Mouse (Mus musculus) megakaryocyte, adult 5-6 weeks (primary cell): ENCODE data around the gene Cstad. TPM values are rescaled to one million over a fixed set of nuclear protein-coding genes. Genes with fewer than 3 reads are reported as not detected.

Experiments used
- ATAC-seq: 2 replicates; pipeline ENCODE4 v1.8.0; 2016; ENCODE audit warnings: mild to moderate bottlenecking, inconsistent platforms; ENCODE audit not compliant: poor library complexity, severe bottlenecking
- total RNA-seq, 2 experiments: library from RNA; stranded (forward) in 1 of 2; stranded (reverse) in 1 of 2; fragments of 153-499, 151-499 nt in 1 of 2; fragments of 221-1000, 200-1000 nt in 1 of 2; gene quantifications; 2 replicates each; pipeline versions ENCODE4 v1.2.3 to v1.2.4; 2015 to 2017

The Cstad gene
- total RNA-seq, 2 experiments from 2014 or later: 0.60 TPM; not detected in 1

GRCm38 (mm10) chr2:30657674-30658479, 63.0 kb downstream of the Cstad start:
- ATAC-seq: no peak

- peak; percentile 96 for ATAC-seq
Measured at GRCm38 (mm10) chr2:30658480-30658843, 63.6 kb downstream of the Cstad start.

Other genes with a start within 250 kb of the Cstad start
- gene Sh3glb2, start 235.7 kb upstream of the Cstad start, total RNA-seq (2015): 14.9 and 16.5 TPM in 2 replicates
- 20.4 and 24.3 TPM in 2 replicates for gene Sh3glb2, start 235.7 kb upstream of the Cstad start, total RNA-seq (2017)
- gene Miga2, start 230.8 kb upstream of the Cstad start, total RNA-seq (2015): 2.0 and 2.1 TPM in 2 replicates
- 2.7 and 5.2 TPM in 2 replicates for gene Miga2, start 230.8 kb upstream of the Cstad start, total RNA-seq (2017)
- gene Dolpp1, start 202.8 kb upstream of the Cstad start, total RNA-seq (2015): 5.3 and 6.0 TPM in 2 replicates
- 11.5 and 16.8 TPM in 2 replicates for gene Dolpp1, start 202.8 kb upstream of the Cstad start, total RNA-seq (2017)
- gene Crat, start 179.2 kb upstream of the Cstad start, total RNA-seq (2015): 26.2 and 29.6 TPM in 2 replicates
- gene Crat, start 179.2 kb upstream of the Cstad start, total RNA-seq (2017): 13.9 and 14.2 TPM in 2 replicates
- gene Ptpa, start 179.0 kb upstream of the Cstad start, total RNA-seq (2015): 68.9 and 69.0 TPM in 2 replicates
- 44.3 and 45.9 TPM in 2 replicates for gene Ptpa, start 179.0 kb upstream of the Cstad start, total RNA-seq (2017)
- 0.18 and 0.40 TPM in 2 replicates for gene Ier5l, start 120.8 kb upstream of the Cstad start, total RNA-seq (2015)
- 0.99 and 1.1 TPM in 2 replicates for gene Ier5l, start 120.8 kb upstream of the Cstad start, total RNA-seq (2017)
- not detected in 2 replicates for gene 1700001O22Rik, start 208.6 kb downstream of the Cstad start, total RNA-seq (2015)
- 0.45 TPM in 1 of 2 replicates, not detected in the other for gene 1700001O22Rik, start 208.6 kb downstream of the Cstad start, total RNA-seq (2017)
- 4.1 and 9.5 TPM in 2 replicates for gene Ntmt1, start 212.8 kb downstream of the Cstad start, total RNA-seq (2015)
- gene Ntmt1, start 212.8 kb downstream of the Cstad start, total RNA-seq (2017): 7.9 TPM in 2 replicates
- 4.3 and 6.1 TPM in 2 replicates for gene Asb6, start 235.3 kb downstream of the Cstad start, total RNA-seq (2015)
- gene Asb6, start 235.3 kb downstream of the Cstad start, total RNA-seq (2017): 12.6 and 17.1 TPM in 2 replicates
- gene Prrx2, start 239.9 kb downstream of the Cstad start, total RNA-seq (2015): not detected in 2 replicates
- gene Prrx2, start 239.9 kb downstream of the Cstad start, total RNA-seq (2017): not detected in 2 replicates